Comparison of ENCODE assay signal across 8 mouse cellular contexts in the genomic region with DNA sequence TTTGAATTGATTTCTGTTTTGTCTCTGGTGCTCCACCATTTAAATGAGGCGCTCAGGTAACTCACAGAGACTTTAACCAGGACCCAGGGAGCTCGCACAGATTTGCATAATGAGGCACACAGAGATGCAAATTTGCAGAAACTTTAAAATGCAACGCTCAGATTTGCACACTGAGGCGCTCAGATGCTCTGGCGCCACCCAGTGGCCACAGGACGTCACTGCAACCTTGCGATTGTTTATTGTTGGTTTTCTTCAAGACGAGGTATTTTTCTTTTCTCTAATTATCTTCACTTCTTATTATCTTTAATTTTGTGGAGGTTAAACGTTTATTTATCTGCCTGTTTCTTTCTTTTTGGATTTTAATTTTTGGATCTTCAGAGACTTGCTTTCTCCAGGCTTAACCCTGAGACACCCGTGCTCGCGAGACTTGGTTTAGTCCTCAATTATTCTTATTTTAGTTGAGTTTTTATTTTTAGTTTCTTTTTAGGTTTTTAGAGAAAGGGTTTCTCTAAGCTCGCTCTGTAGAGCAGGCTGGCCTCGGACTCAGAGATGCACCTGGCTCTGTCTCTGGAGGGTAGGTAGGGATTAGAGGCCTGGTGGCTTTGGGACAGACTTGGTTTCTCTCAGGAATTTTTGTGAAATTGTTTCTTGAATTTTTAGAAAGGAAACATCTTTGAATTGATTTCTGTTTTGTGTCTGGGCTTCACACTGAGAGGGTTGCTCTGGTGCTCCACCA. TPM values are rescaled to one million over a fixed set of nuclear protein-coding genes. Genes with fewer than 3 reads are reported as not detected.
DNase-seq lines count a peak whose midpoint lies in the region; ATAC-seq and TF ChIP-seq lines count a peak whose summit lies in the region.
"Not testable (repeated sequence)": the region's sequence is repeated elsewhere in the genome, so short reads cannot be mapped to it uniquely, and the experiment has no call there.

No protein-coding gene starts in this region.

- peak overlapping the region; percentile 80 for H3K4me3 ChIP-seq in E14TG2a.4 (replicated peaks; ENCODE audit: low read length)
- not testable (repeated sequence) for H3K4me3 ChIP-seq in forebrain, embryonic 15.5 days

- not testable (repeated sequence) for TF ChIP-seq POLR2A in brain, embryonic 14.5 days (IDR thresholded peaks at IDR 0.05; ENCODE audit: borderline replicate concordance, extremely low read depth, insufficient read depth, insufficient read length, poor library complexity, severe bottlenecking)

- H3K27me3 ChIP-seq in E14TG2a.4 (ENCODE audit: insufficient read depth, low read length); forebrain, embryonic 15.5 days: not testable (repeated sequence)

- DNase-seq in brain, embryonic 14.5 days (ENCODE audit: low read depth): peak; percentile 98
- DNase-seq in heart, postnatal 36 days: peak; percentile 94 to 97
- DNase-seq in layer of hippocampus, postnatal 10 days (ENCODE audit: low spot score in 2 of 2): peak; percentile 99 to 100
- DNase-seq in lung, postnatal 36 days: peak; percentile 98
- peak; percentile 98 for DNase-seq in retina, embryonic 14.5 days (ENCODE audit: low spot score)
- peak; percentile 86 to 96 for DNase-seq in thymus, postnatal 10 days (ENCODE audit: low spot score in 2 of 2)

- H3K27ac ChIP-seq in forebrain, embryonic 15.5 days (replicated peaks): peak overlapping the region; percentile 37

- ATAC-seq in forebrain, embryonic 15.5 days (replicated peaks): 0 out of 2 replicates have a peak, but pooled peaks have one; percentile 0

- peaks cover 43% of the 10 kb centered on the region for H3K9me3 ChIP-seq in E14TG2a.4 (ENCODE audit: low read length)
- H3K9me3 ChIP-seq in forebrain, embryonic 15.5 days: peaks cover 22% of the 10 kb centered on the region

- peaks cover 31% of the 10 kb centered on the region for H3K4me1 ChIP-seq in E14TG2a.4 (replicated peaks; ENCODE audit: low read depth, low read length)
- not testable (repeated sequence) for H3K4me1 ChIP-seq in forebrain, embryonic 15.5 days

- peaks cover 59% of the 10 kb centered on the region for H3K36me3 ChIP-seq in E14TG2a.4 (ENCODE audit: insufficient read depth, low read length)
- peaks cover 32% of the 10 kb centered on the region for H3K36me3 ChIP-seq in forebrain, embryonic 15.5 days

- WGBS in forebrain, embryonic 15.5 days: 51% methylated on average over 14 of the region's 14 CpGs

- not testable (repeated sequence) for H3K9ac ChIP-seq in forebrain, embryonic 15.5 days (replicated peaks)

- peak; percentile 93 for TF ChIP-seq CTCF in E14TG2a.4 (conservative IDR thresholded peaks at IDR 0.05; ENCODE audit: low read length)
- TF ChIP-seq CTCF in brain, embryonic 14.5 days (IDR thresholded peaks at IDR 0.05; ENCODE audit: borderline replicate concordance, extremely low read depth, insufficient read depth, insufficient read length): peak; percentile 54

- H3K4me2 ChIP-seq in forebrain, embryonic 15.5 days (replicated peaks): not testable (repeated sequence)

- intact Hi-C loops in heart, postnatal 36 days (cut with DNase I): not testable (repeated sequence)

RNA-seq across cellular contexts. Expression of a gene that starts 10.7 kb away (rescaled TPM):
- polyA plus RNA-seq in brain, embryonic 14.5 days (2012; rRNA removed): 476 and 1,536 TPM in 2 replicates
- polyA plus RNA-seq in forebrain, embryonic 15.5 days (2015; fragmentation: Nextera tagmentation; extraction: Ambion mirVana): 189 and 242 TPM in 2 replicates
- 10 to 100 TPM; 31.5 to 40.2 TPM for total RNA-seq in heart, postnatal 36 days (2021)
- 100 to 1,000 TPM; 327 to 366 TPM for total RNA-seq in layer of hippocampus, postnatal 10 days (2021)

Comparison
In these comparisons a context has a peak if more than half of its experiments do, and no peak if none do; other contexts are left out.
1. RNA of a gene that starts 10.7 kb away (total RNA-seq): 327 to 366 TPM in layer of hippocampus, postnatal 10 days; 31.5 to 40.2 TPM in heart, postnatal 36 days; every median in the first group is over 4 times any median in the second.
2. Peak in every context shown above with its lines, with median percentiles within 50 percentile points of each other: DNase-seq.